Mouse (Mus musculus): Measurements from ENCODE around the gene Ccnd2. TPM values are rescaled to one million over a fixed set of nuclear protein-coding genes. Genes with fewer than 3 reads are reported as not detected.

The Ccnd2 gene
- total RNA-seq, 2 experiments from 2014 or later: 97.7 to 97.9 TPM

DNA sequence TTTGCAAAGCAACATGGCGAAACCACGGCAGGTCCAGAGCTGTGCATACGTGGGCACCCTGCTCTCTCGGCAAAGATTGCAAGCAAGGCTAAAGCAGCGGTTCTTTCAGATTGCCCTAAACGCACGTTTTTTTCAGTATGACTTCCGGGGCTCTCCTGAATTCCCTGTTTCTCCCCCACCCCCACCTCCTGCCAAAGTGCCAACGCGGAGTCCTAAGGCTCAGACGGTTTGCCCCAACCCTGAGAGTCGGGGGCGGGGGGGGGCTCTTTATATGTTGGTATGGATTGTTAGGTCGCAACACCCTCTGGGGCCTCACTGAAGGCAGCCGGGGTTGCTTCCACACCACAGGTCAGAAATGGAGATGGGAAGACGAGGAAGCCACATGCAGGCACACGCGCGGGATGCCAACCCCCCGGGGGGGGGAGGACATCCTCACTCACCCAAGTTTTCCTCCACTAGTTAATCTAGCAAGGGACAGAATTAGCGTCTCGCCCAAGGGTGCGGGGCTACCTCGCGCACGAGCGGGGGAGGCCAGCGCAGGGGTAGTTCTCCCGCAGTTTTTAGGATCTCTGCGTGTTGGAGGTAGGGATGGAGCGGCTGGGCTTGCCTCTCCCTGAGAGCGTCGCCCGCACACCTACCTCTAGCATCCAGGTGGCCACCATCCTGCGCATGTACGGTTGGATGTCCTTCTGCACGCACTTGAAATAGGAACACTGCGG is 1.9 kb downstream of the Ccnd2 start:
- intact Hi-C loops (cut with DNase I): loop anchor here (1.0 to 2.0 kb wide), 5 partner anchors 31 to 297 kb away; partner anchors contain the start of gene Parp11
- DNase-seq (ENCODE audit: low spot score in 2 of 2): peak in 1 of 2 experiments; percentile 53

GRCm38 (mm10) chr6:127149303-127149943 is 2.6 kb downstream of the Ccnd2 start:
- intact Hi-C loops (cut with DNase I): loop anchor here (2.0 kb wide), 2 partner anchors 175 to 297 kb away; partner anchors contain the start of gene Parp11
- peak in 1 of 2 experiments; percentile 46 for DNase-seq (ENCODE audit: low spot score in 2 of 2)

- intact Hi-C loops (cut with DNase I): loop anchor here (2.0 kb wide), 2 partner anchors 176 to 298 kb away; partner anchors contain the start of gene Parp11
- peak in 1 of 2 experiments; percentile 43 for DNase-seq (ENCODE audit: low spot score in 2 of 2)
Measured at GRCm38 (mm10) chr6:127148526-127149302, 3.3 kb downstream of the Ccnd2 start.

DNA sequence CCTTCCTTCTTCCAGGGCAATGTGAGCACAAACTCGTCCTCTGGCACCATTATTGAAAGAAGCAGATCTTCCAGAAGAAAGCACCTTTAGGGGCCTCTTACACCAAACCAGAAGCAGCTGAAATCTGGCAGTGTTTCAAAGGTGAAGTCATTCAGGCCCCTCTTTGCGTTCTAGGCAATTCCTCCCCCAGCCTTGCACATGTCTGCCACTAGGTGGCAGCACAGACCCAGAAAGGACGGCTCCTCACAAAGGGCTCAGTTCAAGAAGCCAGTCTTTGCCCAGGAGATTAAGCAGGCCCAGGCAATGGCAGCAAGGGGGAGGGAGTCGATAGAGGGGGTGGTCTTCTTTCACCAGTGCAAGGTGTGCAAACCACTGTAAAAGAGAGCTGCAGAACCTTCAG is 4.3 kb downstream of the Ccnd2 start:
- intact Hi-C loops (cut with DNase I): loop anchor here (1.0 to 2.0 kb wide), 3 partner anchors 177 to 299 kb away; partner anchors contain the start of gene Parp11
- DNase-seq (ENCODE audit: low spot score in 2 of 2): peak; percentile 76 to 83

GRCm38 (mm10) chr6:127146322-127146947 is 5.6 kb downstream of the Ccnd2 start:
- no peak for DNase-seq (ENCODE audit: low spot score in 2 of 2)
- intact Hi-C loops (cut with DNase I): no loop called here

- intact Hi-C loops (cut with DNase I): no loop called here
Measured at GRCm38 (mm10) chr6:127145464-127146190, 6.4 kb downstream of the Ccnd2 start.

DNA sequence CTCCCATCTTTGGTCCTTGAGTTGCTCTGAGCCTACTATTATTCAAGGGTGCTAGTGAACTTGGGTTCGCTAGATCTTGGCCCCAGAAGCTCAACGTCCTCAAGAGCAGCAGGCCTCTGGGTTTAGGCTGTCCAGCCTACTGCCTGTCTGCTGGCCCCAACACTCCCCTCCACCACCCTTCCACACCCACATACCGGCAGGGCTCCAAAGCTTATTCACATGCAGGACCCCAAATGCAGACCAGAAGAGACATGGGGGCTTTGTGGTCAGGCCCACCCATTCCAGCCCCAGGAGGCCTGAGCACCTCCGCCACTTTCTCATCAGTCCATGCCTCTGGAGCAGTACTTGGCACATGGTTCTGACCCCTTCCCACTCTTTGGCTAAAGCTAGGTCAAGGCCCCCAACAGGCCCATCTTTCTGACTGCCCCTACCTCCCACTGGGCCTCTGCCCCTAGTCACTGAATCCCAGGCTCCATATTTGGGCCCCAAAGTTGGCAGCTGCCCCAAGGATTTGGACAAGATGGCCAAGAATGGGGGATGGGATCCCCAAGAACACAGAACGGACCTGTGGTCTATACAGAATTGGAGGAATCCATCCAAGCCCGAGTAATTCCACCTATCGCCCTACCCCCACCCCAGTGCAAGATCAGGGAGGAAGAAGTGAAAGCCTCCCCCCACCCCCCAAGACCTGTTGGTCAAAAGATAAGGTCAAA is 8.3 kb downstream of the Ccnd2 start:
- intact Hi-C loops (cut with DNase I): no loop called here
- DNase-seq (ENCODE audit: low spot score in 2 of 2): no peak

More at GRCm38 (mm10) chr6:127145464-127146190, 6.4 kb downstream of the Ccnd2 start:
- DNase-seq (ENCODE audit: low spot score in 2 of 2): no peak

DNA sequence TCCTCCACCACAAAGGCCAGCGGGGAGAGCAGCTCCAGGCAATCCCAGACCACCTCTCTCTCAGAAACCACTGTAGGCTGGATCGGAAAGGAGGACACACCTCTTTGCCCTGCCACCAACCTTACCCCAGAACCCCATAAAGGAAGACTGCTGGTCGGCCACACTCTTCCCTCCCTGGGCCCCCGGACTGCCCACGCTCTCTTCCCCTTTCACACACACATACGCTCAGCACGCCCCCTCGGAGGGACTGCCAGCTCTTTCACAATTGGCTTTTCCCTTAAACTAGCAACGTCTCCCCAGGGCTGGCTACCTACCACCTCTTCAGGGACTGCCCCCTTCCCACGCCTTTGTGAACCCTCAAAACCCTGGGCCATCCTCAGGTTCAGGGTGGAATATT is 8.9 kb downstream of the Ccnd2 start:
- intact Hi-C loops (cut with DNase I): no loop called here
- DNase-seq (ENCODE audit: low spot score in 2 of 2): no peak

DNA sequence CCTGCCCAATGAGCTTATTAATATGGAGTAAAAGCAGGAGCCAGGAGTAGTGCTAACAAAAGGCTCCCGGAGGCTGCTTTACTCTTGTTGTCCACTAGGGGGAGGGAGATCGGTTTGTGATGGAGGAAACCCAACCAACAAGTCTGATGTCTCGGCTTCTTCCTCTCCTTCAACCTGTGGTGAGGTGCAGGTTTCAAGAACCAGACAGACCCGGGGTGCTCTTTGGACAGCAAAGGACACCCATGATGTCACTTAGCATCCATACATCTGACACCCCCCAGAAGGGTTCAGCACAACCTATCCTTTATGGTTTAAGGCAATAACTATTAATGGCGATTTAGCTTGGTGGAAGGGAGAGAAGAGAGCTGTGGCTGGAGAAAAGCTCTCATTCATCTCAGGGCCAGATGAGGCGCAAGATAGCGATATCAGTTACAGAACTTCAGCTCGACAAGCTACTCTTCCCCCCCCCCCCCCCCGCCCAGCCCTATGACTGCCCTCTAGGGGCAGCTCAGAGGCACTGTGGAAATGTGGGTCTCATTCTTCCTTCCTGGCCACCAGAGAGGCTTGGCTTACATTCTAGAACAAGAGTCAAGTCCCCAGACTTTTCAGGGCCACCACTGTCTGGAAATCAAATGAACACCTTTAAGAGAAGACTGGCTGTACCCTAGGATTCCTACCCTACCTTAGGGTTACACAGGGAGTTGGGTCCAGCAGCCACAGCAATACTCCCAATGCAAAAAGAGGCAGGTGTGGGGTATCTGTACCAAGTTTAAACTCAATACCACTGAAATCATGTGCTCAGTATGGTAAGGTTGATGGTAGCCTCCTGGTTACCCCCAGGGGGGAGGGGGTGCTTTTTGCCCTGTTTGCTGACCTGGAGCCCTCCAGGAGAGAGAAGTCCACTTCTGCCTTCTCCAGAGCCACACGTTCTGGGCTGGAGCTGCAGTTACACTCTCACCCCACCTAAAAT is 9.6 kb downstream of the Ccnd2 start:
- intact Hi-C loops (cut with DNase I): no loop called here
- peak; percentile 44 to 54 for DNase-seq (ENCODE audit: low spot score in 2 of 2)

GRCm38 (mm10) chr6:127138962-127139361 is 13.0 kb downstream of the Ccnd2 start:
- DNase-seq (ENCODE audit: low spot score in 2 of 2): peak; percentile 30 to 74
- intact Hi-C loops (cut with DNase I): no loop called here

- intact Hi-C loops (cut with DNase I): no loop called here
- DNase-seq (ENCODE audit: low spot score in 2 of 2): peak in 1 of 2 experiments; percentile 9
Measured at GRCm38 (mm10) chr6:127133433-127134245, 18.4 kb downstream of the Ccnd2 start.

GRCm38 (mm10) chr6:127132719-127133118 is 19.3 kb downstream of the Ccnd2 start:
- DNase-seq (ENCODE audit: low spot score in 2 of 2): no peak

DNA sequence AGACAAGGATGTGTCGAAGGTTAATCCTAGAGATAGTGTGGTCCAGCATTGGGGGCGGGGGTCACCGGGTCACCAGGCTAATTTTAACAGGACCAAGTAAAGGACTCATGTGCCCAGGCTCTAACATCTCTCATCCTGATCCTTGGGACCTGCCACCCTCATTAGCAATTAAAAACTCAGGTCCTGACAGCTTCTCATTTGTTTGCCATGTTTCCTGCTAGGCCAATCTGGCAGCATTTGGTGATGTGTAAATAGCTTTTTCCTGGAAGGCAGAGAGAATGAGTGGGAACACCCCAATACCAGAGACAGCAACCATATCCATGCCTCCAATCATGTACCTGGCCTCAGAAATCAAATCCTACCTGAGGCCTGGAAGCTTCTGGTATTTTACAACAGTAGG is 20.0 kb downstream of the Ccnd2 start:
- DNase-seq (ENCODE audit: low spot score in 2 of 2): no peak
- intact Hi-C loops (cut with DNase I): no loop called here

More at GRCm38 (mm10) chr6:127132719-127133118, 19.3 kb downstream of the Ccnd2 start:
- intact Hi-C loops (cut with DNase I): no loop called here

DNA sequence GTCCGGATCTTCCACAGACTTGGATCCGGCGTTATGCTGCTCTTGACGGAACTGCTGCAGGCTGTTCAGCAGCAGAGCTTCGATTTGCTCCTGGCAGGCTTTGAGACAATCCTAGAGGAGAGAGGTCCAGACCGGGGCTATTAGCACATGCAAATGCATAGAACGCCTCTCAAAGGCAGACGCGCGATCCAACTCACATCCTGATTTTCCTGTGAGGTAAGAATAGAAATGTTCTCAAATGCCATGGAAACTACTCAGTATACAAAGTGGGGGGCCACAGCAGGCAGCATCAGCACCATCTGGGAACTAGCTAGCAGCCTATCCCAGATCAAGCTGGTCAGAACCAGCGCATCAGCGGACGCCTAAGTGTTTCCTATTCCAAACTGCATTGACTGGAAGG is 21.6 kb downstream of the Ccnd2 start:
- intact Hi-C loops (cut with DNase I): no loop called here
- DNase-seq (ENCODE audit: low spot score in 2 of 2): no peak

- intact Hi-C loops (cut with DNase I): no loop called here
- no peak for DNase-seq (ENCODE audit: low spot score in 2 of 2)
Measured at GRCm38 (mm10) chr6:127129659-127130058, 22.3 kb downstream of the Ccnd2 start.

GRCm38 (mm10) chr6:127123506-127123905 is 28.5 kb downstream of the Ccnd2 start:
- intact Hi-C loops (cut with DNase I): no loop called here
- DNase-seq (ENCODE audit: low spot score in 2 of 2): no peak
